Mouse (Mus musculus): ENCODE measurements around the gene Cd79b.
"Not testable (repeated sequence)": the region's sequence is repeated elsewhere in the genome, so short reads cannot be mapped to it uniquely, and the experiment has no call there.

Cd79b gene

GRCm38 (mm10) chr11:106314333-106314812 is at the start of gene Cd79b:
Gene Cd79b (minus strand): TSS chr11:106314762.
- DNase-seq (ENCODE audit: low read depth, low spot score), result no peak

- no peak for DNase-seq (ENCODE audit: low read depth, low spot score)
Measured at GRCm38 (mm10) chr11:106359350-106359749, 44.8 kb upstream of the Cd79b start.

- DNase-seq (ENCODE audit: low read depth, low spot score), result no peak
Measured at GRCm38 (mm10) chr11:106355382-106356128, 41.0 kb upstream of the Cd79b start.

GRCm38 (mm10) chr11:106354181-106354580 is 39.6 kb upstream of the Cd79b start:
- no peak for DNase-seq (ENCODE audit: low read depth, low spot score)

- DNase-seq (ENCODE audit: low read depth, low spot score), result no peak
Measured at GRCm38 (mm10) chr11:106353188-106353587, 38.6 kb upstream of the Cd79b start, which contains the start of gene Scn4a. Gene Scn4a (minus strand): TSS chr11:106353288.

GRCm38 (mm10) chr11:106351941-106352340 is 37.4 kb upstream of the Cd79b start:
- DNase-seq (ENCODE audit: low read depth, low spot score), result no peak

DNA sequence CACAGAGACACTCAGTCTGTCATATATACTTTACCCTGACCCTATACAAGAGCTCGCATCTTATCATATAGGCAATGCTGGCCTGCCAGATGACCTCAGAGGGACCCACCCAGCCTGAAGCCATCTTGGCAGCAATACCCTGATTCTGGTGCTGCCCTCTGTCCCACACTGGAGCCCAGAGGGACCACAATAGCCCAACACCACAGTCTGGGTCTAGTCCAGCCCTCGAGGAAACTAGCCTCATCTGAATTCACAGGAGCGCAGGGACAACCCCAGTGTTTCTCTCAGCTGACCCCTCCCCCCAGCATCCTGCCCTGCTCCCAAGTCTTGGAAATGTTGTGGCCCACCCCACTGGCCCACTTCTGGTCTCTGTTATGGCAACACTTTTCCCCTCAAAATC is 36.7 kb upstream of the Cd79b start:
- no peak for DNase-seq (ENCODE audit: low read depth, low spot score)

DNA sequence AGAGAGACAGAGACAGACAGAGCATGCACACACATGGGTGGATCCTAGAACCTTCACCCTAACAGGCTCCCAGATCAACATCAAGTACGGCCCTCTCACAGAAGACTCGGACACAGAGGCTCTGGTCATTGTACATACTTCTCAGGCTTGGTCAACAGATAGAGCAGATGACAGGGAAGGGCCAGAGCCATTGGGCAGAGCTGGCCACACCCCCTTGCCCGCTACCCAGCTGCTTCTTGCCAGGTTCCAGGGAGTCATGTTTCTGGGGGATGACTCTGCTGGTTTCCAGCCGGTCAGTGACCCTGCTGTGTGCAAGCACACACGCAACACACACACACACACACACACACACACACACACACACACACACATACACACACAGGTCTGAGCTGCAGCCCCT is 36.3 kb upstream of the Cd79b start:
- DNase-seq (ENCODE audit: low read depth, low spot score), result no peak

DNA sequence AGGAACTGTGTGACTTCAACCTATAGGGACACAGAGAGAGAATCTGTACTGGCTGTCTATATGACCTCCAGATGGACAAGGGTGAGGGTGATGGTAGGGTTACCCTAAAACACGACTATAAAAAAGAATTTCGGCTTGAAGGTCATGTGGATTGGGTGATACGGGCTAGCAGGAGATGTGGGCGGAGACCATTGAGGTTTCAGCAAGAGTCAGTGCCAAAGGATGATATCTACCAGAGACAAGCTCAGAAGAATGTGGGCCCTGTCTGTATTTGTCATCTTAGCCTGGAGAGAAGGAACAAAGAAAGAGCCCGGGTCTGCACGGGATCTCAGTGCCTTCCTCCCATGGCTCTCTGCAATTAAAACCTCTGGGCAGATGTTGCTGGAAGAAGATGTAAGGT is 35.2 kb upstream of the Cd79b start:
- DNase-seq (ENCODE audit: low read depth, low spot score), result no peak

- DNase-seq (ENCODE audit: low read depth, low spot score), result no peak
Measured at GRCm38 (mm10) chr11:106344910-106345309, 30.3 kb upstream of the Cd79b start.

- DNase-seq (ENCODE audit: low read depth, low spot score), result no peak
Measured at GRCm38 (mm10) chr11:106340990-106341520, 26.5 kb upstream of the Cd79b start.

DNA sequence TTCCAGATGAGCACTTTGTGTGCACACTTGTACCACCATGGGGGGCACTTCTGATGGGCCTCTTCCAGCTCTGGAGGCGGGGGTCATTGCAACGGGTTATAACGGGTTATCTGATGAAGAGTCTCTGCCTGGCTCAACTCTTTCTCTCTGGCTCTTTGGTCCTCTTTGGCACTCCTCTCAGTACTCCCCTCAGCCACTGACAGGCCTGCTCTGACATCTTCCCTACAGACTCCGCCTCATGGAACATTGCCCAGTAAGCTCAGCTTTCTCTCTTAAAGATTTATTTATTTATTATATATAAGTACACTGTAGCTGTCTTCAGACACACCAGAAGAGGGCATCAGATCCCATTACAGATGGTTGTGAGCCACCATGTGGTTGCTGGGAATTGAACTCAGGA is 24.8 kb upstream of the Cd79b start:
- DNase-seq (ENCODE audit: low read depth, low spot score), result not testable (repeated sequence)

- DNase-seq (ENCODE audit: low read depth, low spot score), result no peak
Measured at GRCm38 (mm10) chr11:106338870-106339269, 24.3 kb upstream of the Cd79b start.

GRCm38 (mm10) chr11:106338029-106338428 is 23.5 kb upstream of the Cd79b start:
- no peak for DNase-seq (ENCODE audit: low read depth, low spot score)

- DNase-seq (ENCODE audit: low read depth, low spot score), result no peak
Measured at GRCm38 (mm10) chr11:106334066-106334465, 19.5 kb upstream of the Cd79b start.

- DNase-seq (ENCODE audit: low read depth, low spot score), result no peak
Measured at GRCm38 (mm10) chr11:106332458-106332857, 17.9 kb upstream of the Cd79b start.

GRCm38 (mm10) chr11:106329682-106330081 is 15.1 kb upstream of the Cd79b start:
- peak; percentile 35 for DNase-seq (ENCODE audit: low read depth, low spot score)

- DNase-seq (ENCODE audit: low read depth, low spot score), result no peak
Measured at GRCm38 (mm10) chr11:106329128-106329527, 14.6 kb upstream of the Cd79b start.

DNA sequence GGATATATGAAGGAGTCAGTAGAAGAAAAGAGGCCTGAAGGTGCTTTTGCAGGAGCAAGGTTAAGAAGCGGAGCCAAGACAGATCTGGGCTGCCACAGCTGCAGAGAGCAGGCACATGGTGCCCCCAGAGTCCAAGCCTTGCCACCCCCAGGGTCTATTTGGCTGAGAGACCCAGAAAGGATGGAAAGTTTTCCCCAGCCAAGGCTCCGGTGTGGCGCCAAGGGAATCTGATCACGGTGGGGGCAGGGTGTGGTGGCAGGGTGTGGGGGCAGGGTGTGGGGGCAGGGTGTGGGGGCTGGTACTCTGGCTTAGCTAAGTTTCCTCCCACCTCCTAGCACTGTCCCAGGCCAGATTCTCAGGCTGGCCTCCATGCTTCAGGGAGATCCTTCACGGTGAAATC is 14.0 kb upstream of the Cd79b start:
- no peak for DNase-seq (ENCODE audit: low read depth, low spot score)

- DNase-seq (ENCODE audit: low read depth, low spot score), result no peak
Measured at GRCm38 (mm10) chr11:106326475-106326874, 11.9 kb upstream of the Cd79b start.

DNA sequence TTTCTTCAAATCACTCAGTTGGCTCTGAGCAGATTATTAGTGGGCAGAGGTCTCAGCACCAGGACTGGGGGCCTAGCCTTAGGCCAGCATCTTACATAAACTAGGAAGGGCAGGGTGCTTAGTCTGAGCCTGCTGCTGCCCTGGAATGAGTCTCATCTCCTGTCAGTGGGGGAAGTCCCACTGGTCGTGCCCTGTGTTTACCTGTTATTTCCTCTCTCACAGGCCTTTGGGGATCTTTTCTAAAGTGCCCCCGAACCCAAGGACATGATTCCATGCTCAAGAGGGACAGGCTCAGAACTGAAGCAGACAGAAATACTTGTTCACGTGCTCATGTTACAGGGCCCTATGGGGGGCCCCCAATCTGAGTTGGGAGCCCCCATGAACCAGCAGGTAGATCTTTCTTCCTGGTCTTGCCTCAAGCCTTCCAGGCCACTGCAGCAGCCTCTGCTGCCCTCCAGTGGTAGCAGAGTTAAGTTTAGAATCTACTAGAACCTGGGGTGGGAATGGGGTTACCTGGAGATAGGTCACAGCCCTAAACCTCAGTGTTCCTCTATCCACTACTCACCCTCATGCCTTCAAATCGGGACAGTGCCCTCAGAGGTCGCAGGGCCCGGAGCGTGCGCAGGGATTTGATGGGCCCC is 11.1 kb upstream of the Cd79b start:
- DNase-seq (ENCODE audit: low read depth, low spot score), result no peak

DNA sequence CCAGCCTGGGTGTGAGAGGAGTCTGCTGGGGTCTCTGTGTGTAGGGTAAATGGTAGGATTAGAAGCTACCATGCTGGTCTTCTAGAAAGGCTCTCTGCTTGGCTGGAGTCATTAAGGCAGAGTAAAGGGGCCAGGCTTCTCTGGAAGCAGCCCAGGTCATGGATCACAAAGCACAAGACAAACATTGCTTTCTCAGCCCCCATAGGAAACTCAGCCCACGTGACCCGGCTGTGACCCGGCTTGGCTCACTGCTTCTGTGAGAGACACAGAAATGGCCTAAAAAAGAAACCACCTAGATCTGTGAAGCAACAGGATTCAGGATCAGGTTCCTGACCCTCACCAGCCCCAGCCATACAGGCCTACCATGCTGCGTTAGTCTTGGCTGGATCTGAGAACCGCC is 10.3 kb upstream of the Cd79b start:
- no peak for DNase-seq (ENCODE audit: low read depth, low spot score)
